Mouse (Mus musculus) liver, adult 2 months (tissue): ENCODE results near the gene Gm49345. TPM values are rescaled to one million over a fixed set of nuclear protein-coding genes. Genes with fewer than 3 reads are reported as not detected.

Source experiments
- DNase-seq: peaks from one replicate; pipeline ENCODE4 v3.0.0-alpha.2; 2011; ENCODE audit warnings: low read depth, low spot score; ENCODE audit errors: extremely low read depth
- H3K27ac ChIP-seq: fragments of 200-500 bp; replicated peaks from 2 replicates; pipeline ENCODE4 v1.5.1; 2012; ENCODE audit warnings: low read depth, mild to moderate bottlenecking, control low read depth, inconsistent platforms, low read length; ENCODE audit not compliant: insufficient read depth
- H3K27me3 ChIP-seq: fragments of 200-500 bp; 2 replicates; pipeline ENCODE4 v1.6.1; 2012; ENCODE audit warnings: mild to moderate bottlenecking, moderate library complexity, low read length, inconsistent platforms; ENCODE audit not compliant: control insufficient read depth, insufficient read depth
- H3K36me3 ChIP-seq: fragments of 200-500 bp; 2 replicates; pipeline ENCODE4 v1.6.1; 2012; ENCODE audit warnings: low read length, inconsistent platforms; ENCODE audit not compliant: control insufficient read depth, insufficient read depth
- H3K4me1 ChIP-seq: fragments of 200-500 bp; 2 replicates; pipeline ENCODE4 v1.6.1; 2011; ENCODE audit warnings: low read length; ENCODE audit not compliant: control insufficient read depth, insufficient read depth
- H3K4me3 ChIP-seq: fragments of 200-500 bp; 2 replicates; pipeline ENCODE4 v1.5.1; 2011; ENCODE audit warnings: low read depth, mild to moderate bottlenecking, control low read depth, low read length, moderate library complexity; ENCODE audit not compliant: insufficient read depth
- H3K79me2 ChIP-seq: fragments of 200-500 bp; 2 replicates; pipeline ENCODE4 v1.6.1; 2012; ENCODE audit warnings: inconsistent platforms, mild to moderate bottlenecking, low read length, moderate library complexity; ENCODE audit not compliant: control insufficient read depth, insufficient read depth
- H3K9ac ChIP-seq: fragments of 200-500 bp; 2 replicates; pipeline ENCODE4 v1.6.1; 2012; ENCODE audit warnings: low read depth, mild to moderate bottlenecking, control low read depth, inconsistent platforms, low read length
- CTCF ChIP-seq: fragments of 200-500 bp; IDR thresholded peaks from 2 replicates; pipeline ENCODE4 v1.5.1; 2011; ENCODE audit warnings: low read depth, low read length, control low read depth
- POLR2A ChIP-seq: fragments of 200-500 bp; IDR thresholded peaks from 2 replicates; pipeline ENCODE4 v1.6.1; 2011; ENCODE audit warnings: low read length, control low read depth; ENCODE audit not compliant: insufficient read depth; ENCODE audit errors: extremely low read depth
- WGBS: fragments of 180-500 bp; shearing (Covaris S2); methylation state at CpG from one replicate; pipeline ENCODE4 v1.1.7; 2018; 5-methylcytosine and 5-hydroxymethylcytosine counted together
- polyA plus RNA-seq: library from polyadenylated mRNA; depleted of rRNA; stranded (reverse); fragments of >200 nt; gene quantifications from 2 replicates; pipeline ENCODE4 v1.2.3, GENCODE M21; 2012
- total RNA-seq: library from RNA; depleted of rRNA; stranded (reverse); fragments of >200 nt; gene quantifications from 2 replicates; pipeline ENCODE4 v1.2.3, GENCODE M21; 2014

Gene Gm49345
- total and polyA plus RNA-seq, 2 experiments, result not detected

- peak; percentile 8 for DNase-seq
- Histone ChIP-seq H3K36me3 (no peaks in the 10 kb centered on the region), H3K4me3 (no peak overlapping the region), H3K79me2 (peaks cover 6% of the 10 kb centered on the region; the same call in 1 of the 2 replicates), H3K27me3 (no peaks in the 10 kb centered on the region), H3K9ac (no peak overlapping the region), H3K4me1 (peaks cover 3% of the 10 kb centered on the region), H3K27ac (no peak overlapping the region)
- WGBS, result 76% methylated on average over 4 of the region's 4 CpGs
- no peak for TF ChIP-seq CTCF
- no peak for TF ChIP-seq POLR2A
Measured at GRCm38 (mm10) chr13:67610108-67610507, 27.5 kb downstream of the Gm49345 start.

GRCm38 (mm10) chr13:67609066-67609876, 28.3 kb downstream of the Gm49345 start, which contains the start of gene Zfp729b:
Zfp729b (minus strand) TSS chr13:67609707.
- peak; percentile 87 for DNase-seq
- 3% methylated on average over 20 of the region's 20 CpGs for WGBS
- H3K79me2 ChIP-seq, result peaks cover 6% of the 10 kb centered on the region; the same call in 1 of the 2 replicates

GRCm38 (mm10) chr13:67572591-67573189, 64.9 kb downstream of the Gm49345 start:
- no peaks in the 10 kb centered on the region for H3K4me1 ChIP-seq
- TF ChIP-seq CTCF (no peak), POLR2A (no peak)
- no peaks in the 10 kb centered on the region for H3K27me3 ChIP-seq
- H3K27ac ChIP-seq, result no peak overlapping the region
- no peak overlapping the region for H3K4me3 ChIP-seq
- no peaks in the 10 kb centered on the region for H3K79me2 ChIP-seq
- H3K9ac ChIP-seq, result no peak overlapping the region
- no peaks in the 10 kb centered on the region for H3K36me3 ChIP-seq
- WGBS, result 73% methylated on average over 5 of the region's 5 CpGs
- DNase-seq, result no peak

More at GRCm38 (mm10) chr13:67609066-67609876, 28.3 kb downstream of the Gm49345 start, which contains the start of gene Zfp729b:
- Histone ChIP-seq H3K4me3 (peak within 1 kb of the TSS; percentile 64), H3K9ac (peak within 1 kb of the TSS; percentile 78), H3K36me3 (no peaks in the 10 kb centered on the region), H3K27ac (peak within 1 kb of the TSS; percentile 21; the same call in 1 of the 2 replicates), H3K27me3 (no peaks in the 10 kb centered on the region), H3K4me1 (peaks cover 3% of the 10 kb centered on the region)
- TF ChIP-seq POLR2A, result 0 out of 2 replicates have a peak, but pooled peaks have one; percentile 11
- TF ChIP-seq CTCF, result no peak

- H3K79me2 ChIP-seq, result peaks cover 8% of the 10 kb centered on the region; the same call in 1 of the 2 replicates
- H3K4me3 ChIP-seq, result peak within 1 kb of the TSS; percentile 85
- WGBS, result 84% methylated on average over 4 of the region's 4 CpGs
- H3K36me3 ChIP-seq, result no peaks in the 10 kb centered on the region; the same call in 1 of the 2 replicates
- peak within 1 kb of the TSS; percentile 91 for H3K9ac ChIP-seq
- TF ChIP-seq CTCF (no peak), POLR2A (no peak)
- peaks cover 3% of the 10 kb centered on the region for H3K4me1 ChIP-seq
- H3K27ac ChIP-seq, result peak within 1 kb of the TSS; percentile 64
- no peaks in the 10 kb centered on the region for H3K27me3 ChIP-seq
- no peak for DNase-seq
Measured at GRCm38 (mm10) chr13:67553730-67554129, 83.8 kb downstream of the Gm49345 start, which contains the start of gene Zfp748. Zfp748 (minus strand) TSS chr13:67553830.

GRCm38 (mm10) chr13:67552505-67553346, 84.8 kb downstream of the Gm49345 start:
- Histone ChIP-seq H3K9ac (peak overlapping the region; percentile 91), H3K4me1 (peaks cover 3% of the 10 kb centered on the region), H3K27ac (peak overlapping the region; percentile 64), H3K36me3 (no peaks in the 10 kb centered on the region; the same call in 1 of the 2 replicates), H3K27me3 (no peaks in the 10 kb centered on the region), H3K79me2 (peaks cover 8% of the 10 kb centered on the region; the same call in 1 of the 2 replicates), H3K4me3 (peak overlapping the region; percentile 85)
- no peak for TF ChIP-seq CTCF
- TF ChIP-seq POLR2A, result no peak
- WGBS, result under 1% methylated on average over 44 of the region's 44 CpGs
- DNase-seq, result peak; percentile 94
